Mouse (Mus musculus) frontal cortex, postnatal 10 days (tissue): Measurements from ENCODE around the gene Asphd1.

Experiments
- DNase-seq, 2 experiments: peaks; one replicate each; pipeline ENCODE4 v3.0.0; 2022; ENCODE audit warnings: low spot score in 2 of 2, mixed read lengths in 1 of 2

Asphd1 gene

GRCm38 (mm10) chr7:126896912-126897311, 52.5 kb downstream of the Asphd1 start:
- no peak for DNase-seq
